Mouse (Mus musculus) embryonic fibroblast, embryonic 13.5 days (primary cell): ENCODE data around the gene Rtbdn.

Experiments
- CTCF ChIP-seq: IDR thresholded peaks from 2 replicates; pipeline ENCODE4 v1.5.1; 2011; ENCODE audit warnings: mild to moderate bottlenecking, control low read depth, low read length, moderate library complexity, borderline replicate concordance; ENCODE audit not compliant: insufficient read depth
- POLR2A ChIP-seq: IDR thresholded peaks from 2 replicates; pipeline ENCODE4 v1.6.1; 2011; ENCODE audit warnings: low read depth, mild to moderate bottlenecking, control low read depth, low read length, moderate library complexity

- no peak for TF ChIP-seq CTCF
- no peak for TF ChIP-seq POLR2A
These were observed 42.4 kb upstream of the Rtbdn start for GRCm38 (mm10) chr8:84904351-84904750.
